ENCODE assay signal across 10 mouse cellular contexts in the genomic region with DNA sequence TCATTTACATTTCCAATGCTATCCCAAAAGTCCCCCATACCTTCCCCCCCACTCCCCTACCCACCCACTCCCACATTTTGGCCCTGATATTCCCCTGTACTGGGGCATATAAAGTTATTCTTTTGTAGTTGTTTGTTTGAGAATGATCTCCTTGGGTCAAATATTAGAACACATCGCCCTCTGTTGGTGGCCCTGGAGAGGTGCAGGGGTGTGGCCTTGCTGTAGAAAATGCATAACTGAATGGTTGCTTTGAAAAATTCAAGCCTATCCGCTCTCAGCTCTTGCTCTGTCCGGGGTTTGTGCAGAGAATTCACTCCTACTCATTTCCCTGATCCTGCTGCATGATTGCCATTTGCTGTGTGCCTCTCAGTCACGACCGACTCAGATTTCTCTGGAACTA.
DNase-seq lines count a peak whose midpoint lies in the region.
"Had no signal": no experiment of that assay in that cellular context is flagged by ENCODE, and none has a peak within 500 bp of the region (broad histone marks: within the 10 kb centered on the region; RNA-seq: fewer than 3 reads in every experiment).

No protein-coding gene starts in this region.

- intact Hi-C loops in left cerebral cortex, postnatal 4 days (cut with DNase I), result no loop called here
- intact Hi-C loops in gastrocnemius, postnatal 14 days (cut with DNase I; ENCODE audit: low total_unique reads), result no loop called here

- peak; percentile 2 to 9 for DNase-seq in cerebellum, postnatal 14 days
- no peak for DNase-seq in cerebellum, adult 9-11 months
- DNase-seq in left cerebral cortex, postnatal 4 days, result peak; percentile 5
- DNase-seq in left cerebral cortex, adult 18-20 months (ENCODE audit: low spot score in 2 of 2), result no peak
- DNase-seq in adrenal gland, postnatal 14 days, result peak; percentile 53
- DNase-seq in retina, postnatal 1 day, result peak; percentile 11
- DNase-seq in lung, postnatal 10 days, result no peak
- DNase-seq in gastrocnemius, postnatal 14 days, result no peak
- DNase-seq: cerebellum, adult 18-20 months; lung, adult 18-20 months had no signal

Comparison
In these comparisons a context has a peak if more than half of its experiments do, and no peak if none do; other contexts are left out.
1. DNase-seq: peak in cerebellum, postnatal 14 days (2 of 2), left cerebral cortex, postnatal 4 days (single experiment), adrenal gland, postnatal 14 days (single experiment) and retina, postnatal 1 day (single experiment); none in cerebellum, adult 9-11 months (single experiment), left cerebral cortex, adult 18-20 months (0 of 2), lung, postnatal 10 days (single experiment) and gastrocnemius, postnatal 14 days (single experiment).